Mouse (Mus musculus): ENCODE measurements around the gene 4430402I18Rik.

4430402I18Rik gene

GRCm38 (mm10) chr19:28968178-28968577 is 578 bp upstream of the 4430402I18Rik start:
- no peak for DNase-seq (ENCODE audit: low spot score)

DNA sequence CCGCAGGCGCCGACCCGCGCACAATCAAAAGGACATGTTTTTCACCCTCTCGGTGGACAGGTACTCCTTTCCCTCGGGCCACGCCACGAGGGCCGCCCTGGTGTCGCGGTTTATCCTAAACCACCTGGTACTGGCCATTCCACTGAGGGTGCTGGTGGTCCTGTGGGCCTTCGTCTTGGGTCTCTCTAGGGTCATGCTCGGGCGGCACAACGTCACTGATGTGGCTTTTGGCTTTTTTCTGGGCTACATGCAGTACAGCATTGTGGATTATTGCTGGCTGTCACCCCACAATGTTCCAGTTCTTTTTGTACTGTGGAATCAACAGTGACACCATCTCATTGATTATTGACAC is 3.1 kb downstream of the 4430402I18Rik start:
- DNase-seq (ENCODE audit: low spot score): no peak

DNA sequence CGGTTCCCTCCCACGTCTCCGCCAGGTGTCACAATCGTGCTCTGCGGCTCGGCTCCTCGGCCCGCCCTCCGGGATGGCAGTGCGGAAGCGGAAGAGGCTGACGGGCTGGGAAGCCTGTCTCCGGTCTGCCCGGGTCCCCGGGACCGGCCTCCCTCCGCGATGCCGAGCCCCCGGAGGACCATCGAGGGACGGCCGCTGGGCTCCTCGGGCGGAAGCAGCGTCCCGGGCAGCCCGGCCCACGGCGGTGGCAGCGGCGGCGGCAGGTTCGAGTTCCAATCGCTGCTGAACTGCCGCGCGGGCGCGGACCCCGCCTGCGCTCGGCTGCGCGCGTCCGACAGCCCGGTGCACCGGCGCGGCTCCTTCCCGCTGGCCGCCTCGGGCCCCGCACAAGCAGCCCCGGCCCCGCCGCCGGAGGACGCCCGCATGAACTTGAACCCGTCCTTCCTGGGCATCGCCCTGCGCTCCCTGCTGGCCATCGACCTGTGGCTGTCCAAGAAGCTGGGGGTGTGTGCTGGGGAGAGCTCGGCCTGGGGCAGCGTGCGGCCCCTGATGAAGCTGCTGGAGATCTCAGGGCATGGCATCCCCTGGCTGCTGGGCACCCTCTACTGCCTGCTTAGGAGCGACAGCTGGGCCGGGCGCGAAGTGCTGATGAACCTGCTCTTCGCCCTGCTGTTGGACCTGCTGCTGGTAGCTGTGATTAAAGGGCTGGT is 3.6 kb downstream of the 4430402I18Rik start, which contains the start of gene Plpp6:
TSS of gene Plpp6 (plus strand) at position 112 of the 710 bp plus-strand sequence.
- DNase-seq (ENCODE audit: low spot score): peak; percentile 78

- no peak for DNase-seq (ENCODE audit: low spot score)
Measured at GRCm38 (mm10) chr19:28963513-28963841, 4.1 kb downstream of the 4430402I18Rik start.

DNA sequence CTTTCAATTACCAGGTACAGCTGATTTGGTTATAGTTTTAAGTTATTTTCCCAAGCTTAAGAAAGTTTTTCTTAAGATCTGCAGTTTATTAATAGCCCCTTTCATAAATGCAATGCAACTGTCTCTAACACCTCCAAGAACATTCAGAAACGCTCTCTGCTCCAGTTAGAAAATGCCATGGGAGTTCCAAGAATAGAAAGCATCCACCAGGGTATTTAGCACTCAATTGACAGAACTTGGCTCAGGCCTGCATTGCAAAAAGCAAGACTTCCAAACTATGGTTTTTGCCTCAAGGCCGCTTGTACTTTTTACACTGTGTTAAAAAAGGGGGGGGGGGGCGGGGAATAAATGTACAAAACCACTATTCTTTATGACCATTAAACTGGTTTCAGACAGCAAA is 4.5 kb downstream of the 4430402I18Rik start:
- peak; percentile 35 for DNase-seq (ENCODE audit: low spot score)

DNA sequence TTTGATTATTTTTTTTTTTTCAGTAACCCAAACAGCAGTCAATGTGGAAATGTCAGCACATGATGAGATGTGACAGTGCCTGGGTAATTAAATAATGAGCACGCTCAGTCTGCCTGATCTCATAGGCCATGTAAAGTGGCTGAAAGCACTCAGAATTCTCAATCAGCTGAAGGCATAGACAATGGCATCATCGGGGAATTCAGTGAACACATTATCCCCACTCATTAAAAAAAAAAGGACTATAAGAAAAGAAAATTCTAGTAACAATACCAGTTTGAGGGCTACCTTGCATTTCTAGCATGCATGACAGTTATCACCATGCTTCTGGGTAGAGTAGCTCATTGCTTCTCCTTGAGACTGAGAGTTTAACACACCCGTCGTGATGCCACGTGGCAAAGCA is 16.3 kb downstream of the 4430402I18Rik start:
- DNase-seq (ENCODE audit: low spot score): no peak

- DNase-seq (ENCODE audit: low spot score): no peak
Measured at GRCm38 (mm10) chr19:28947311-28947710, 20.3 kb downstream of the 4430402I18Rik start.

DNA sequence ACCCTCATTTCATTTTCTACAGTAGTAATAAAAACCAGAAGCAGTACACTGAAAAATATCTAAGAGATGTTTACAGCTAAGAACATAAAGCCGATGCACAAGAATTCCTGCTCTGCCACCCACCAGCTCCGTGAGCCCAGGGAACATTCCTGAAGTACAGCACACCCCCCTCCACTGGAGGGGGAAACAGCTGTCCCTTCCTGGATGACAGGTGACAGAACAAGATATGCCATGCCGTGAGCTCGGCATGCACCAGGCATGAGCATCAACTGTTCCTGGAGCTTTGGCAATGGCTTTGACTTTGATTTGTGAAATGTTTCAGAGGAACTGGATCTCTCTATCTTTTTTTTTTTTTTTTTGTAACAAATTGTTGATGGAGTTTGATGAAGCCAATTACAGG is 20.8 kb downstream of the 4430402I18Rik start:
- DNase-seq (ENCODE audit: low spot score): peak; percentile 16

- DNase-seq (ENCODE audit: low spot score): no peak
Measured at GRCm38 (mm10) chr19:28941271-28941670, 26.3 kb downstream of the 4430402I18Rik start.

- DNase-seq (ENCODE audit: low spot score): no peak
Measured at GRCm38 (mm10) chr19:28940135-28940874, 27.3 kb downstream of the 4430402I18Rik start.

DNA sequence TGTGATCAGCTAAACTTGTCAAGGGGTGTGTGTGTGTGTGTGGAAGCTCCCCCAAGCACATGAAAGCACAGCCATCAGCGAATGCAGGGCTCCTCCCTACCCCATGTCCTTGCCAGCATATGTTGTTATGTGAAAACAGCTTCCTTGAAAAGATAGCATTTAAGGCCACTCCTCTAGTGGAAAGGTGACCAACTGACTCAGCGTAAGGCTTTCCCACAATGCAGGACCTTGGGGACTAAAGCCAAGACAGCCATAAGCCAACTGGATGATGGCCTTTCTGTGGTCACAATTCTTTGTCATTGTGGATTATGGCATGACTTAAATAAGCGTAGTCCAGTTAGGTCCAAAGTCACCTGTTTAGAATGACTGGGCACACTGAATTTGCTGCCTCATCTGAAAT is 32.7 kb downstream of the 4430402I18Rik start:
- DNase-seq (ENCODE audit: low spot score): no peak

DNA sequence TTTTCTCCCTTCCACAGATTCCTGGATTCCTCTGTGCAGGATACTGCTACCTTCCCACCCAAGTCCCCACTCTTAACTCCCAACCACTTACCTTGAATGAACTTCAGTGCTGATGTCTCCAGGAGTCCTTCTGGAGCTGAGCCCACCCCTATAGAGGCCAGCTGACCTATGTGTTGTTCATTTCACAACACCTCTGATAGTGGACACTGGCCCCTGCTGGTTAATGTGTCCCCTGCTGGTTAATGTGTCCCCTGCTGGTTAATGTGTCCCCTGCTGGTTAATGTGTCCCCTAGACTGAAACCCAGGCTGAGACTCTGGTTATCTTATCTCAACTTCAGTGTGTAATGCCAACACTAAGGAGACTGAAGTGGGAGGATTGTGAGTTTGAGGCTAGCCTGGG is 38.6 kb downstream of the 4430402I18Rik start:
- DNase-seq (ENCODE audit: low spot score): no peak

- no peak for DNase-seq (ENCODE audit: low spot score)
Measured at GRCm38 (mm10) chr19:28927396-28927795, 40.2 kb downstream of the 4430402I18Rik start.

GRCm38 (mm10) chr19:28926366-28926765 is 41.2 kb downstream of the 4430402I18Rik start:
- DNase-seq (ENCODE audit: low spot score): no peak

DNA sequence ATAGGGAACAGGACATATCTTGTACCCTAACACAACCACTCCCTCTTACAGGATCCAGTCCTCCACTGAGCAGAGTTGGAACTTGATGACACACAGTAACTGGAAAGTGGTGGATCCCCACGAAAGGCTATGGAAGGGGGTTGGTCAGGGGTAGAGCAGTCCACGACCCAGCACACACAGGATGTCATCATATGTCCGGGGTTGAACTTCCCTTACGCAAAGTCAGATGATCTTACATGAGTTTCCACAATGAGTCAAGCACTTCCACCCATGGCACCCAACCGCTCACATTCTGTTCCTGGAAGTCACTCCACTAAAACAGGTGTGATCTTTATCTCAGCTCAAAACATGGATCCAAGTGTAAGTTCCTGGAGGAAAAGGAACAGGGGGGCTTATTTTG is 49.8 kb downstream of the 4430402I18Rik start:
- DNase-seq (ENCODE audit: low spot score): no peak

DNA sequence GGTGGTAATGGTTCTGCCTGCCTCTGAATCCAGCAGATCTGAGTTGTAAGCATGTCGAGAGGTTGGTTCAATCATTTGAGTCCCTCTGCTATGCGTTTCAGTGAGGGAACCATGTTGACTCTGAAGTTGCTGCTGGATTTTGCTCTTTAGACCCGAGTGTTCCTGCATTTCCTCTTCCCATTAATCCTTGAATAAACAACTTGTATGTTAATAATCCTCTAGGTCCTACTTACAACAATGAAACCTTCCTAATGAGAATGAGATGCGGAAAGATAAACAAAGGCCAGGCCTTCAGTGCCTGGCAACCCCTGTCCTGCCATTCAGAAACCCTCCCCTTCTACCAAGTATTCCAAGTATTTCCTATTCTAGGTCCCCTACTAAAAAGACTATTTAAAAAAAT is 51.1 kb downstream of the 4430402I18Rik start:
- no peak for DNase-seq (ENCODE audit: low spot score)

DNA sequence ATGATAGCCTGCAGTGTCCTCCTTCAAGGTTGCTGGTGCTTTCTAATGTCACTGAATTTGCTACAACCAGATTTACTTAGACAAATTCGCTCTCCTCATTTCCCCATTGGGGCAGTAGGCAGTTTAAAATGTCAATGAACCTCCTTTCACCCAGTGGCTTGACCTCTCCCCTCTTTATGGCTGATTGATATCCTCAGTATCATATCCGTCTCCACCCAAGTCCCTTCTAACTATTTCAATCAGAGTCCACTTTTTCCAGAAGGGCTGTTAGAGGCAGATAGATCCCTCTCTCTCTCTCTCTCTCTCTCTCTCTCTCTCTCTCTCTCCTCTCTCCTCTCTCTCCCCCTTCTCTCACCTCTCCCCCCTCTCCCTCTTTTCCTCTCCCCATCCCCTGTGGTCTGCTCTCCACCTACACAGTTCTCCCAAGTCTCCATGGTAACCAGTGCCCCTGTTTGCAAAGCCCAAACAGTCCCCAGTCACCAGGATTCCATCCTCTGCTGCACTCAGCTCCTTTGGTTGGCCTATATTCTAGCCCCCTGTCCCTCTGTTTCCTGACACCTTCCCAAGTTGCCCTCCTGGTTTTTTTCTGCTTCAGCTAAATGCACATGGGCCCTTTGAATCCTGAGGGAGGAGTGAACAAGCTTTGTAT is 51.9 kb downstream of the 4430402I18Rik start:
- DNase-seq (ENCODE audit: low spot score): no peak

DNA sequence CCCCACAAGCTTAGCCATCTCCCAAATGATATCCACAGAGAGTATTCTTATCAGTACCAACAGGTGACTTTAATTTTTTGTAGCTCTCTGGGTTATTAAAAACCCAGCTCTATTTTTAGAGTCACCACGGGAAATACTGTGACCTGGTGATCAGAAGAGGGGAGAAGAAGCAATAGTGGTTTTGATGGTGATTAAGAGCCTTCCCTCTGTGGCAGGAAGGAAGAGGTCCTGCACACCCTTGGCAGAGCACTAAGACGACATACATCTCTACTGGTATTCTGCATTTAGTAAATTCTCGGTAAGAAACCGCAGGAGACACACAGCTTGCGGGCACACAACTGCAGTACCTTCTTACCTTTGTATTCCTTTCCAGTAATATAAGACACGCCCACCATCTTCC is 53.0 kb downstream of the 4430402I18Rik start:
- DNase-seq (ENCODE audit: low spot score): no peak

DNA sequence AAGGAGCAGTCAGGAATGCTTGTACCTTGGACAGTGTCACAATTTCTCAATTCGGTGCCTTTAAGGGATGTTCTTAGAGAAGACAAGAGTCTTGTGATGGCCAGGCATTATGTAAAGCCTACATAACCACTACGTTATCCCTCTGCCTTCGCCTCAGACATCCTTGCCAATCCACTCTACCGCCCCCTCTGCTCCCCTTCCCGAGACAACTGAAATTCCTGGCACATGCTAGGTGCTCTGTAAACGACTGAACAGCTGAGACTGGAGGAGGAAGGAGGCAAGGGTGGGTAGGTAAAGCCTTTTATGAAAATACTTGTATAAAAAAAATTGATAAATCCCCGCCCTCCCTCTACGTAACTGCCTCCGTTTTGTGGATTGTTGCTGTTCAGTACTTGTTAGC is 58.9 kb downstream of the 4430402I18Rik start:
- no peak for DNase-seq (ENCODE audit: low spot score)

GRCm38 (mm10) chr19:28908186-28908585 is 59.4 kb downstream of the 4430402I18Rik start:
- DNase-seq (ENCODE audit: low spot score): no peak

- no peak for DNase-seq (ENCODE audit: low spot score)
Measured at GRCm38 (mm10) chr19:28903536-28904119, 64.0 kb downstream of the 4430402I18Rik start.

DNA sequence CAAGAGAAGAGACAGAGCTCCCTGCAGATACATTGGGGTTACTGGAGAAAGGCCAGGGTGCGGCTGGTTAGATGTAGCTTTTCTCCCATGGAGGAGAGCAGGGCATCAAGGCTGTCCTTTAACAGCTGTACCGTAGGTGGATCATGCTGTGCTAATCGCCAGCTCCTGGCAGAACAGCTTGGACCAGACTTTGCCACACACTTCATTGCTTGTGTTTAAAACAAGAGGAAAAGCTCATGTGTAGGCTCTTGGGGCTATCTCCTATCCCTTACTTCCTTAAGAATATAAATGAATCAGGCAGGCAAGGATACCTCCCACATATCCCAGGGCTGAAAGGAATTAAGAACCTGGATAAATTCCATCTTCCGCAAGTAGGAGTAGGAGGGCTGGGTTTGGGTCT is 64.8 kb downstream of the 4430402I18Rik start:
- peak; percentile 77 for DNase-seq (ENCODE audit: low spot score)

- DNase-seq (ENCODE audit: low spot score): no peak
Measured at GRCm38 (mm10) chr19:28902111-28902510, 65.5 kb downstream of the 4430402I18Rik start.
